Mouse (Mus musculus): ENCODE results near the gene 9530068E07Rik.

- TF ChIP-seq CTCF (IDR thresholded peaks at IDR 0.05) (no peak), EP300 (IDR thresholded peaks at IDR 0.05; ENCODE audit: insufficient read depth, low read depth, low read length) (no peak), POLR2A (IDR thresholded peaks at IDR 0.05; ENCODE audit: insufficient read depth, low read depth, low read length) (no peak)
Observed at GRCm38 (mm10) chr11:52432148-52432547, 35.9 kb downstream of the 9530068E07Rik start.
